Mouse (Mus musculus) liver, embryonic 13.5 days (tissue): ENCODE results near the gene Uck2. TPM values are rescaled to one million over a fixed set of nuclear protein-coding genes. Genes with fewer than 3 reads are reported as not detected.

Source experiments
- ATAC-seq: fragments of 200-750 bp; cut with Nextera tagmentation; 2 replicates; pipeline ENCODE4 v1.8.0; 2017; ENCODE audit warnings: low read depth, mild to moderate bottlenecking, moderate number of reproducible peaks, moderate library complexity
- DNase-seq: peaks from one replicate; pipeline ENCODE4 v3.0.0; 2022
- H3K27ac ChIP-seq: fragments of 300-500 bp; sonication (generic); 2 replicates; pipeline ENCODE4 v1.5.1; 2015; ENCODE audit warnings: moderate library complexity, mild to moderate bottlenecking, inconsistent platforms
- H3K27me3 ChIP-seq: fragments of 300-500 bp; sonication (generic); 2 replicates; pipeline ENCODE4 v1.6.1; 2015; ENCODE audit warnings: mild to moderate bottlenecking, inconsistent platforms
- H3K36me3 ChIP-seq: fragments of 300-500 bp; sonication (generic); 2 replicates; pipeline ENCODE4 v1.6.1; 2015; ENCODE audit warnings: mild to moderate bottlenecking, inconsistent platforms
- H3K4me1 ChIP-seq: fragments of 300-500 bp; sonication (generic); replicated peaks from 2 replicates; pipeline ENCODE4 v1.6.1; 2015; ENCODE audit warnings: inconsistent platforms
- H3K4me2 ChIP-seq: fragments of 300-500 bp; sonication (generic); 2 replicates; pipeline ENCODE4 v1.6.1; 2015; ENCODE audit warnings: inconsistent platforms, mild to moderate bottlenecking, moderate library complexity
- H3K4me3 ChIP-seq: fragments of 300-500 bp; sonication (generic); replicated peaks from 2 replicates; pipeline ENCODE4 v1.5.1; 2015; ENCODE audit warnings: mild to moderate bottlenecking, inconsistent platforms
- H3K9ac ChIP-seq: fragments of 300-500 bp; sonication (generic); 2 replicates; pipeline ENCODE4 v1.6.1; 2015; ENCODE audit warnings: mild to moderate bottlenecking, inconsistent platforms
- H3K9me3 ChIP-seq: fragments of 300-500 bp; sonication (generic); replicated peaks from 2 replicates; pipeline ENCODE4 v1.6.1; 2016; ENCODE audit warnings: inconsistent platforms
- WGBS: fragments of 180-500 bp; shearing (Covaris S2); methylation state at CpG from one replicate; pipeline ENCODE4 v1.1.7; 2015; ENCODE audit not compliant: insufficient replicate concordance; 5-methylcytosine and 5-hydroxymethylcytosine counted together
- polyA plus RNA-seq: library from polyadenylated mRNA; unstranded; fragments of >200 nt; fragmentation: Nextera tagmentation; extraction: Ambion mirVana; gene quantifications from 2 replicates; pipeline ENCODE4 v1.2.1, GENCODE M21; 2015

Uck2 gene
- polyA plus RNA-seq, 1 experiment from 2014 or later = 67.1 TPM

GRCm38 (mm10) chr1:167236790-167237189 lies 48.3 kb downstream of the Uck2 start:
- Histone ChIP-seq H3K4me3 (no peak overlapping the region), H3K4me1 (peaks cover 44% of the 10 kb centered on the region), H3K36me3 (peaks cover 50% of the 10 kb centered on the region), H3K4me2 (no peak overlapping the region), H3K27ac (no peak overlapping the region), H3K9ac (no peak overlapping the region), H3K27me3 (no peaks in the 10 kb centered on the region), H3K9me3 (no peaks in the 10 kb centered on the region)
- ATAC-seq (no peak), DNase-seq (no peak)
- WGBS = 75% methylated on average over 8 of the region's 8 CpGs

GRCm38 (mm10) chr1:167234344-167234743 lies 50.8 kb downstream of the Uck2 start:
- WGBS = 83% methylated on average over 10 of the region's 10 CpGs
- H3K4me3 ChIP-seq = no peak overlapping the region
- DNase-seq (no peak), ATAC-seq (no peak)
- H3K4me1 ChIP-seq = peaks cover 22% of the 10 kb centered on the region
- no peak overlapping the region for H3K4me2 ChIP-seq
- no peaks in the 10 kb centered on the region for H3K27me3 ChIP-seq
- H3K36me3 ChIP-seq = peaks cover 70% of the 10 kb centered on the region
- H3K9me3 ChIP-seq = no peaks in the 10 kb centered on the region
- H3K9ac ChIP-seq = no peak overlapping the region
- H3K27ac ChIP-seq = no peak overlapping the region

- H3K4me1 ChIP-seq = peaks cover 14% of the 10 kb centered on the region
- DNase-seq = no peak
- no peak overlapping the region for H3K27ac ChIP-seq
- no peak overlapping the region for H3K4me3 ChIP-seq
- H3K9ac ChIP-seq = no peak overlapping the region
- ATAC-seq = no peak
- H3K27me3 ChIP-seq = no peaks in the 10 kb centered on the region
- WGBS = 80% methylated on average over 7 of the region's 7 CpGs
- no peak overlapping the region for H3K4me2 ChIP-seq
- H3K9me3 ChIP-seq = no peaks in the 10 kb centered on the region
- H3K36me3 ChIP-seq = peaks cover 83% of the 10 kb centered on the region
These were observed 52.2 kb downstream of the Uck2 start for GRCm38 (mm10) chr1:167232918-167233317.

GRCm38 (mm10) chr1:167231612-167232283 lies 53.4 kb downstream of the Uck2 start:
- H3K27me3 ChIP-seq = no peaks in the 10 kb centered on the region
- no peak overlapping the region for H3K4me2 ChIP-seq
- no peak for DNase-seq
- H3K9me3 ChIP-seq = no peaks in the 10 kb centered on the region
- peaks cover 10% of the 10 kb centered on the region for H3K4me1 ChIP-seq
- no peak overlapping the region for H3K27ac ChIP-seq
- peaks cover 91% of the 10 kb centered on the region for H3K36me3 ChIP-seq
- WGBS = 82% methylated on average over 17 of the region's 17 CpGs
- H3K9ac ChIP-seq = no peak overlapping the region
- H3K4me3 ChIP-seq = no peak overlapping the region
- ATAC-seq = no peak

GRCm38 (mm10) chr1:167230930-167231611 lies 54.0 kb downstream of the Uck2 start:
- DNase-seq (no peak), ATAC-seq (0 out of 2 replicates have a peak, but pooled peaks have one; percentile 29)
- Histone ChIP-seq H3K9ac (no peak overlapping the region), H3K4me1 (peaks cover 8% of the 10 kb centered on the region), H3K36me3 (peaks cover 90% of the 10 kb centered on the region), H3K9me3 (no peaks in the 10 kb centered on the region), H3K4me2 (no peak overlapping the region), H3K4me3 (no peak overlapping the region), H3K27ac (no peak overlapping the region), H3K27me3 (no peaks in the 10 kb centered on the region)
- 78% methylated on average over 17 of the region's 17 CpGs for WGBS

GRCm38 (mm10) chr1:167222382-167223010 lies 62.6 kb downstream of the Uck2 start:
- ATAC-seq (no peak), DNase-seq (no peak)
- peaks cover 33% of the 10 kb centered on the region for H3K36me3 ChIP-seq
- no peak overlapping the region for H3K4me2 ChIP-seq
- no peak overlapping the region for H3K9ac ChIP-seq
- no peaks in the 10 kb centered on the region for H3K9me3 ChIP-seq
- 67% methylated on average over 9 of the region's 9 CpGs for WGBS
- H3K4me3 ChIP-seq = no peak overlapping the region
- 0 out of 2 replicates have a peak, but pooled peaks cover 2% of the 10 kb centered on the region for H3K4me1 ChIP-seq
- no peaks in the 10 kb centered on the region for H3K27me3 ChIP-seq
- H3K27ac ChIP-seq = no peak overlapping the region

- H3K36me3 ChIP-seq = peaks cover 18% of the 10 kb centered on the region
- no peaks in the 10 kb centered on the region for H3K9me3 ChIP-seq
- WGBS = 4% methylated on average over 5 of the region's 5 CpGs
- DNase-seq = peak; percentile 59
- H3K4me2 ChIP-seq = no peak overlapping the region
- H3K9ac ChIP-seq = no peak overlapping the region
- peak; percentile 38; the same call in 1 of the 2 replicates for ATAC-seq
- 0 out of 2 replicates have a peak, but pooled peaks cover 2% of the 10 kb centered on the region for H3K4me1 ChIP-seq
- no peaks in the 10 kb centered on the region for H3K27me3 ChIP-seq
- no peak overlapping the region for H3K27ac ChIP-seq
- no peak overlapping the region for H3K4me3 ChIP-seq
These were observed 64.6 kb downstream of the Uck2 start for GRCm38 (mm10) chr1:167220303-167221174.

GRCm38 (mm10) chr1:167215460-167215859 lies 69.7 kb downstream of the Uck2 start:
- DNase-seq (no peak), ATAC-seq (no peak)
- Histone ChIP-seq H3K27me3 (no peaks in the 10 kb centered on the region), H3K4me1 (0 out of 2 replicates have a peak, but pooled peaks cover 2% of the 10 kb centered on the region), H3K9ac (no peak overlapping the region), H3K4me2 (no peak overlapping the region), H3K27ac (no peak overlapping the region), H3K4me3 (no peak overlapping the region), H3K9me3 (no peaks in the 10 kb centered on the region), H3K36me3 (no peaks in the 10 kb centered on the region)
- WGBS = 61% methylated on average over 3 of the region's 3 CpGs

- H3K36me3 ChIP-seq = no peaks in the 10 kb centered on the region
- H3K9me3 ChIP-seq = no peaks in the 10 kb centered on the region
- no peak overlapping the region for H3K4me3 ChIP-seq
- ATAC-seq = no peak
- H3K27me3 ChIP-seq = no peaks in the 10 kb centered on the region
- no peak overlapping the region for H3K27ac ChIP-seq
- WGBS = 86% methylated on average over 1 of the region's 1 CpGs
- no peak overlapping the region for H3K9ac ChIP-seq
- 0 out of 2 replicates have a peak, but pooled peaks cover 2% of the 10 kb centered on the region for H3K4me1 ChIP-seq
- DNase-seq = no peak
- no peak overlapping the region for H3K4me2 ChIP-seq
These were observed 72.4 kb downstream of the Uck2 start for GRCm38 (mm10) chr1:167212710-167213109.

- Histone ChIP-seq H3K4me1 (no peaks in the 10 kb centered on the region), H3K4me2 (no peak overlapping the region), H3K36me3 (no peaks in the 10 kb centered on the region), H3K9ac (no peak overlapping the region), H3K27ac (no peak overlapping the region), H3K9me3 (no peaks in the 10 kb centered on the region), H3K27me3 (no peaks in the 10 kb centered on the region), H3K4me3 (no peak overlapping the region)
- no peak for ATAC-seq
- no peak for DNase-seq
- WGBS = 27% methylated on average over 7 of the region's 7 CpGs
These were observed 73.0 kb downstream of the Uck2 start for GRCm38 (mm10) chr1:167211979-167212614.
